Mouse (Mus musculus) neural tube, embryonic 14.5 days (tissue): ENCODE data around the gene Rere. TPM values are rescaled to one million over a fixed set of nuclear protein-coding genes. Genes with fewer than 3 reads are reported as not detected.

ENCODE experiments used
- ATAC-seq: fragments of 200-750 bp; cut with Nextera tagmentation; 2 replicates; pipeline ENCODE4 v1.8.0; 2017; ENCODE audit warnings: low read depth, mild to moderate bottlenecking, moderate TSS enrichment, moderate library complexity
- H3K27ac ChIP-seq: fragments of 300-500 bp; sonication (generic); 2 replicates; pipeline ENCODE4 v1.5.1; 2014; ENCODE audit warnings: low read depth, mild to moderate bottlenecking, control low read depth, low read length, moderate library complexity, mixed read lengths
- H3K27me3 ChIP-seq: fragments of 300-500 bp; sonication (generic); 2 replicates; pipeline ENCODE4 v1.6.1; 2014; ENCODE audit warnings: low read length; ENCODE audit not compliant: control insufficient read depth, insufficient read depth
- H3K36me3 ChIP-seq: fragments of 300-500 bp; sonication (generic); 2 replicates; pipeline ENCODE4 v1.6.1; 2014; ENCODE audit warnings: low read length, mixed read lengths; ENCODE audit not compliant: control insufficient read depth, insufficient read depth
- H3K4me1 ChIP-seq: fragments of 300-500 bp; sonication (generic); 2 replicates; pipeline ENCODE4 v1.6.1; 2014; ENCODE audit warnings: low read length; ENCODE audit not compliant: control insufficient read depth, insufficient read depth
- H3K4me2 ChIP-seq: fragments of 300-500 bp; sonication (generic); 2 replicates; pipeline ENCODE4 v1.6.1; 2014; ENCODE audit warnings: mild to moderate bottlenecking, low read depth, low read length, control low read depth
- H3K4me3 ChIP-seq: fragments of 300-500 bp; sonication (generic); 2 replicates; pipeline ENCODE4 v1.5.1; 2014; ENCODE audit warnings: low read depth, low read length, control low read depth, mixed read lengths
- H3K9ac ChIP-seq: fragments of 300-500 bp; sonication (generic); replicated peaks from 2 replicates; pipeline ENCODE4 v1.6.1; 2014; ENCODE audit warnings: low read depth, mild to moderate bottlenecking, control low read depth, low read length, mixed read lengths
- H3K9me3 ChIP-seq: fragments of 300-500 bp; sonication (generic); 2 replicates; pipeline ENCODE4 v1.6.1; 2016; ENCODE audit warnings: low read length; ENCODE audit not compliant: control insufficient read depth
- WGBS: fragments of 180-500 bp; shearing (Covaris S2); extraction: QIAGEN DNeasy Blood & Tissue Kit; methylation state at CpG from one replicate; pipeline ENCODE4 v1.1.7; 2014; 5-methylcytosine and 5-hydroxymethylcytosine counted together
- polyA plus RNA-seq: library from polyadenylated mRNA; unstranded; fragments of >200 nt; fragmentation: Nextera tagmentation; extraction: Ambion mirVana; gene quantifications from 2 replicates; pipeline ENCODE4 v1.2.1, GENCODE M21; 2014

Gene Rere
- polyA plus RNA-seq, 1 experiment from 2014 or later, result 50.7 TPM

DNA sequence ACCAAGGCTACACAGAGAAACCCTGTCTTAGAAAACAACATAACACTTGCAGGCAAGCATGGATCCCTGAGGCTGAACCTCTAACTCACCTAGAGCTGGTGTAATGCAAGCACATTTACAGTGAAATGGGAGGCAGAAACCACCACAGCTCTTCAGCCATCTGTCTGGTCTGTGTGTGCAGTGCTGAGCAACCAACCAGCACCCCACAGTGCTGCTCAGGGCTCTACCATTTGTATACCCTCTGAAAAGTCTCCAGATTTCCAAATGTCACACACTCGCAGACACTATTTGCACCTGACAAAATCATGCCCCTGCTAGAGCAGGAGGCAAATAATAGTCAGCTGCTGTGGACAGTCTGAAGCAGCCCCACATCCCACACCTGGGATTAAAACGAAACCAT, 31.2 kb downstream of the Rere start:
- H3K27me3 ChIP-seq, result no peaks in the 10 kb centered on the region
- no peak overlapping the region for H3K9ac ChIP-seq
- no peak overlapping the region for H3K4me3 ChIP-seq
- H3K4me1 ChIP-seq, result peaks cover 6% of the 10 kb centered on the region; the same call in 1 of the 2 replicates
- no peaks in the 10 kb centered on the region for H3K36me3 ChIP-seq
- H3K9me3 ChIP-seq, result no peaks in the 10 kb centered on the region
- no peak overlapping the region for H3K4me2 ChIP-seq
- WGBS, result 85% methylated on average over 2 of the region's 2 CpGs
- no peak for ATAC-seq
- H3K27ac ChIP-seq, result no peak overlapping the region

- Histone ChIP-seq H3K4me1 (0 out of 2 replicates have a peak, but pooled peaks cover 1% of the 10 kb centered on the region), H3K4me3 (no peak overlapping the region), H3K9ac (no peak overlapping the region), H3K9me3 (no peaks in the 10 kb centered on the region), H3K36me3 (no peaks in the 10 kb centered on the region), H3K27ac (no peak overlapping the region), H3K4me2 (no peak overlapping the region), H3K27me3 (no peaks in the 10 kb centered on the region)
- no peak for ATAC-seq
- 97% methylated on average over 19 of the region's 19 CpGs for WGBS
Measured at GRCm38 (mm10) chr4:150315301-150315700, 33.9 kb downstream of the Rere start.

DNA sequence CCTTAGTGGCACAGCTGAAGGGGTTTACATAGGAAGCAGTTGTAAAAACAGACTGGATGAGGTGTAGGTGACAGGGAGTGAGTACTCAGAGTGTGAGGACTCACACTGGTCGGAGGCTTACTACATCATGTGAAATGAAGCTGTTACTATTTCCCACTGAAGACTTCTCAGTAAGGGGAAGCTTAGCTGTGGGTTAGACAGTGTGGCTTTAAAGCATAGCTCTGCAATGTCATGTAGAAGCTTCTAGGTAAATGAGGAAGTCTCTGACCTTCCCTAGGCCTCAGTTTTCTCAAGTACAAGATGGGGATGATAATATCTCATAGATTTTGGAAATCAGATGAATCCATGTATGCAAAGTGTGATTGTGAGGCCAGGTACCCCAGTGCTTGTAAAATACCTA, 35.1 kb downstream of the Rere start:
- no peak overlapping the region for H3K9ac ChIP-seq
- ATAC-seq, result no peak
- H3K36me3 ChIP-seq, result no peaks in the 10 kb centered on the region
- H3K9me3 ChIP-seq, result no peaks in the 10 kb centered on the region
- H3K4me2 ChIP-seq, result no peak overlapping the region
- WGBS, result 88% methylated on average over 1 of the region's 1 CpGs
- H3K27ac ChIP-seq, result no peak overlapping the region
- H3K27me3 ChIP-seq, result no peaks in the 10 kb centered on the region
- 0 out of 2 replicates have a peak, but pooled peaks cover 8% of the 10 kb centered on the region for H3K4me1 ChIP-seq
- H3K4me3 ChIP-seq, result no peak overlapping the region

DNA sequence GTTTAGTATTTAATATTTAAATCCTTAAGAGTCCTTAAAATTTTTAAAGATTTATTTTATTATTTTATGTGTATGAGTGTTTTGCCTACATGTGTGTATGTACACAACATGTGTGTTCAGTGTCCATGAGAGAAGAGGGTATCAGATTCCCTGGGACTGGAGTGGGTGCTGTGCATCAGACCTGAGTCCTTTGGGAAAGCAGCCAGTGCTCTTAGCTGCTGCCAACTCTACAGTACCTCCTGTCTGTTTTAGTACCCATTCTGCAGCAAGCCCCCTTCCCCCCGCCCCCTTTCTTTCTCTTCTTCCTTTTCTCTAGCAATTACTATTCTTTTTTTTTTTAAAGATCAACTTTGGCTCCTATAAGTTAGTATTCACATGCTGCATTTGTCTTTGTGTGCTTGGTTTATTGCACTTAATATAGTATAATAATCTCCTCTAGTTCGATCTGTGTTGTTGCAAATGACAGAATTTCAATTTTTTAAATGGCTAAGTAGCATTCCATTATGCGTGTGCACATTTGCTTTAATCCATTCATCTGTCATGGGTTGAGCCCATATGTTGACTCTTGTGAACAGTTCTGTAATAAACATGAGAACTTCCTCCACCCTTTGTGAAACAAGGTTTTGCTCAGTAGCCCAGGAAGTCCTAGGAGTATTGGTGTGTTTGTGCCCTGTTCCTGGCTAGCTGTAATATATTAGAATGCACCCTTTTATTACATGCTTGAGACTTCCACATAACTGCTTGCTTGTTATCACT, 43.8 kb downstream of the Rere start:
- Histone ChIP-seq H3K36me3 (no peaks in the 10 kb centered on the region), H3K9me3 (no peaks in the 10 kb centered on the region), H3K27me3 (no peaks in the 10 kb centered on the region), H3K4me1 (peaks cover 12% of the 10 kb centered on the region; the same call in 1 of the 2 replicates), H3K4me2 (no peak overlapping the region), H3K27ac (no peak overlapping the region), H3K9ac (no peak overlapping the region), H3K4me3 (no peak overlapping the region)
- WGBS, result 62% methylated on average over 3 of the region's 3 CpGs
- ATAC-seq, result no peak

DNA sequence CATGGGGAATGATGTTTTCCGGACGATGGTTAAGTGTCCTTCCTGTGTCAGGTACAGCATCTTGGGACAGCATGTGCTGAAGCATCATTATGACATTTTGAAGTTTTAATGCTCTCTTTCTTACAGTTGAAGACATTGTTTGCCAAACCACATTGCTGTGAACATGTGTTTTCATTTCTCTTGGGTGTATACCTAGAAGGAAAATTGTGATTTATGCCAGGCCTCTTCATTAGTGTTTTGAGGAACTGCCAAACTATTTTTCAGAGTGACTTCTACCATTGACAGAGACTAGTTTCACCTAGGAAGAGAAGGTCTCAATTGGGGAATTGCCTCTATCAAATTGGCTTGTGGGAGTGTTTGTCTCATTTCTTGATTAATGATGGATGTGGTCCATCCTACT, 44.6 kb downstream of the Rere start:
- Histone ChIP-seq H3K36me3 (no peaks in the 10 kb centered on the region), H3K4me2 (no peak overlapping the region), H3K9ac (no peak overlapping the region), H3K9me3 (no peaks in the 10 kb centered on the region), H3K27ac (no peak overlapping the region), H3K27me3 (no peaks in the 10 kb centered on the region), H3K4me3 (no peak overlapping the region), H3K4me1 (peaks cover 6% of the 10 kb centered on the region; the same call in 1 of the 2 replicates)
- 62% methylated on average over 2 of the region's 2 CpGs for WGBS
- ATAC-seq, result no peak

GRCm38 (mm10) chr4:150327476-150327875, 46.0 kb downstream of the Rere start:
- H3K4me1 ChIP-seq, result peaks cover 5% of the 10 kb centered on the region; the same call in 1 of the 2 replicates
- no peaks in the 10 kb centered on the region for H3K36me3 ChIP-seq
- no peak overlapping the region for H3K9ac ChIP-seq
- H3K27me3 ChIP-seq, result no peaks in the 10 kb centered on the region
- H3K4me2 ChIP-seq, result no peak overlapping the region
- H3K27ac ChIP-seq, result no peak overlapping the region
- no peaks in the 10 kb centered on the region for H3K9me3 ChIP-seq
- no peak overlapping the region for H3K4me3 ChIP-seq
- no peak for ATAC-seq
- WGBS, result 88% methylated on average over 4 of the region's 4 CpGs

- Histone ChIP-seq H3K27ac (peak overlapping the region; percentile 71), H3K27me3 (no peaks in the 10 kb centered on the region), H3K4me1 (peaks cover 24% of the 10 kb centered on the region), H3K9ac (no peak overlapping the region), H3K4me2 (peak overlapping the region; percentile 23; the same call in 1 of the 2 replicates), H3K36me3 (no peaks in the 10 kb centered on the region), H3K9me3 (no peaks in the 10 kb centered on the region), H3K4me3 (no peak overlapping the region)
- ATAC-seq, result peak; percentile 45; the same call in 1 of the 2 replicates
- WGBS, result 23% methylated on average over 4 of the region's 4 CpGs
Measured at GRCm38 (mm10) chr4:150333927-150334682, 52.7 kb downstream of the Rere start.

DNA sequence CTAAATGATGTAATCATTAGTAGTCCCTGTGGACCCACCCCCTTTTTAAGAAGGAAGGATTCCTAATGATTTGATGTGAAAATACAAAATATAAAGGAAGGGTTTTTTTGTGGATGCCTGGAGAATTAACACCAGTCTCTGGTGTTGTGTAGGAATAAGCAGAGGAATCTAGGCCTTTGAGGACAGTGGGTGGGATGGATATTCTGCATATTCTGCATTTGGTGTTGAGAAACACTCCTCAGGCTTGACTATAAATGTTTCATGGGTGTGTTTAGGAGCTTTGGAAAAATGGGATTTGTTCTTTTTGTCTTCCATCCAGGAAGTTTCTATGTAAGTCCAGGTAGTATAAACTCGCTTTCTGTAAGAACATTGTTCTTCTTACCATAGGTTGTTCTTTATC, 55.8 kb downstream of the Rere start:
- Histone ChIP-seq H3K4me1 (peaks cover 29% of the 10 kb centered on the region), H3K4me3 (no peak overlapping the region), H3K27ac (no peak overlapping the region), H3K9ac (no peak overlapping the region), H3K9me3 (no peaks in the 10 kb centered on the region), H3K36me3 (no peaks in the 10 kb centered on the region), H3K27me3 (no peaks in the 10 kb centered on the region), H3K4me2 (no peak overlapping the region)
- WGBS, result 97% methylated on average over 1 of the region's 1 CpGs
- ATAC-seq, result no peak
